Mouse (Mus musculus): ENCODE data around the gene Gxylt2. TPM values are rescaled to one million over a fixed set of nuclear protein-coding genes. Genes with fewer than 3 reads are reported as not detected.
A peak's percentile ranks its signal among the peaks of the same experiment; 100 is the strongest.

Gxylt2 gene
- polyA plus RNA-seq, 1 experiment from 2014 or later, result 0.01 TPM

DNA sequence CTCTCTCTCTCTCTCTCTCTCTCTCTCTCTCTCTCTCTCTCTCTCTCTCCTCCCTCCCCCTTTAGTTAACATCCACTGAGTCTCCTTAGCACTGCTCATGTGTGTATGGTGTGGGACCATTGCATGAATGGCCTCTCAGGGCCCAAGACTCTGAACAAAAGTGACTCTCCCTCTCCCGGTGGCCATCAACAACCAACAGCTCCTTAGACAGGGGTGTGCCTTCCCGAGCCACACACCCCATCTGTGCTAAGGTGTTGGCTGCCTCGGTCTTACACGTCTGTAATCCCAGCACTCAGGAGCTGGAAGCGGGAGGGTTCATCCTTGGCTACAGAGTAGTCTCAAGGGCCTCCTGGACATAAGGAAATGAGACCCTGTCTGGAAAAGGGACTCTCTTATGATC is 4.5 kb upstream of the Gxylt2 start:
- no peak overlapping the region for H3K4me2 ChIP-seq (ENCODE audit: low read depth, low read length)
- 69% methylated on average over 5 of the region's 5 CpGs for WGBS (ENCODE audit: insufficient replicate concordance)
- no peak overlapping the region for H3K9ac ChIP-seq (replicated peaks)
- H3K4me3 ChIP-seq (ENCODE audit: low read depth, low read length), result no peak overlapping the region
- ATAC-seq (no peak), DNase-seq (no peak)
- no peaks in the 10 kb centered on the region for H3K36me3 ChIP-seq (replicated peaks; ENCODE audit: insufficient read depth, low read length)
- no peak overlapping the region for H3K27ac ChIP-seq (ENCODE audit: low read depth)
- no peaks in the 10 kb centered on the region for H3K4me1 ChIP-seq (ENCODE audit: insufficient read depth)
- peaks cover 21% of the 10 kb centered on the region for H3K27me3 ChIP-seq (ENCODE audit: insufficient read depth, low read length)
- H3K9me3 ChIP-seq (ENCODE audit: low read length), result no peaks in the 10 kb centered on the region
- TF ChIP-seq CTCF (IDR thresholded peaks at IDR 0.05; ENCODE audit: low read depth) (no peak), EP300 (IDR thresholded peaks at IDR 0.05; ENCODE audit: low read depth) (no peak)

- Histone ChIP-seq H3K27me3 (ENCODE audit: insufficient read depth, low read length) (peaks cover 29% of the 10 kb centered on the region), H3K4me1 (ENCODE audit: insufficient read depth) (no peaks in the 10 kb centered on the region), H3K9me3 (ENCODE audit: low read length) (no peaks in the 10 kb centered on the region), H3K27ac (ENCODE audit: low read depth) (no peak overlapping the region), H3K36me3 (replicated peaks; ENCODE audit: insufficient read depth, low read length) (no peaks in the 10 kb centered on the region), H3K4me2 (ENCODE audit: low read depth, low read length) (no peak overlapping the region), H3K9ac (replicated peaks) (no peak overlapping the region), H3K4me3 (ENCODE audit: low read depth, low read length) (no peak overlapping the region)
- ATAC-seq (no peak), DNase-seq (no peak)
- 84% methylated on average over 5 of the region's 5 CpGs for WGBS (ENCODE audit: insufficient replicate concordance)
- TF ChIP-seq EP300 (IDR thresholded peaks at IDR 0.05; ENCODE audit: low read depth), result no peak
- TF ChIP-seq CTCF (IDR thresholded peaks at IDR 0.05; ENCODE audit: low read depth), result no peak
These were observed 3.8 kb upstream of the Gxylt2 start for GRCm38 (mm10) chr6:100700774-100701173.

DNA sequence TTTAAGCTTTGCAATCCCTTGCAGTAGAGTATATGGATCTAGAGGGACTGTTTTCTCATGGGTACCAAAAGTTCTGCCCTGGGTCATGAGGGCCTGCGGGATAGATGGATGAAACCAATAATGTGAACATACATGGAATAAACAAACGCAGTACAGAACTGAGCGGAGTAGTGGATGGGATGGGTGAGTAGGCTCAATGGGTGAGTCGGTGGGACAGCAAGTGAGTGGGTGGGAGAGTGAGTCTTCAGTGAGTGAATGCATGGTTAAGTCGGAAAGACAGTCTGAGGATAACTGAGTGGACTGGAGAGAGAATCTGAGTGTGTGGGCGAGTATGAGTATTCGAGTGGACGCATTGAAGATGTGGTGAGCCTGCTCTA is 349 bp upstream of the Gxylt2 start:
- no peak overlapping the region for H3K27ac ChIP-seq (ENCODE audit: low read depth)
- no peaks in the 10 kb centered on the region for H3K36me3 ChIP-seq (replicated peaks; ENCODE audit: insufficient read depth, low read length)
- TF ChIP-seq CTCF (IDR thresholded peaks at IDR 0.05; ENCODE audit: low read depth), result no peak
- H3K27me3 ChIP-seq (ENCODE audit: insufficient read depth, low read length), result peaks cover 42% of the 10 kb centered on the region
- no peak for DNase-seq
- no peaks in the 10 kb centered on the region for H3K9me3 ChIP-seq (ENCODE audit: low read length)
- H3K4me1 ChIP-seq (ENCODE audit: insufficient read depth), result no peaks in the 10 kb centered on the region
- WGBS (ENCODE audit: insufficient replicate concordance), result 37% methylated on average over 8 of the region's 8 CpGs
- ATAC-seq, result no peak
- 0 out of 2 replicates have a peak overlapping the region, but pooled peaks have one; percentile 30 for H3K4me3 ChIP-seq (ENCODE audit: low read depth, low read length)
- H3K9ac ChIP-seq (replicated peaks), result no peak overlapping the region
- peak overlapping the region; percentile 62 for H3K4me2 ChIP-seq (ENCODE audit: low read depth, low read length)

- ATAC-seq (no peak), DNase-seq (no peak)
- Histone ChIP-seq H3K27me3 (ENCODE audit: insufficient read depth, low read length) (peaks cover 42% of the 10 kb centered on the region), H3K9me3 (ENCODE audit: low read length) (no peaks in the 10 kb centered on the region), H3K4me1 (ENCODE audit: insufficient read depth) (no peaks in the 10 kb centered on the region), H3K9ac (replicated peaks) (no peak overlapping the region), H3K27ac (ENCODE audit: low read depth) (no peak overlapping the region), H3K36me3 (replicated peaks; ENCODE audit: insufficient read depth, low read length) (no peaks in the 10 kb centered on the region), H3K4me2 (ENCODE audit: low read depth, low read length) (no peak overlapping the region), H3K4me3 (ENCODE audit: low read depth, low read length) (0 out of 2 replicates have a peak overlapping the region, but pooled peaks have one; percentile 30)
- WGBS (ENCODE audit: insufficient replicate concordance), result 6% methylated on average over 15 of the region's 15 CpGs
- TF ChIP-seq CTCF (IDR thresholded peaks at IDR 0.05; ENCODE audit: low read depth), result no peak
- no peak for TF ChIP-seq EP300 (IDR thresholded peaks at IDR 0.05; ENCODE audit: low read depth)
These were observed 855 bp downstream of the Gxylt2 start for GRCm38 (mm10) chr6:100705366-100705811.

DNA sequence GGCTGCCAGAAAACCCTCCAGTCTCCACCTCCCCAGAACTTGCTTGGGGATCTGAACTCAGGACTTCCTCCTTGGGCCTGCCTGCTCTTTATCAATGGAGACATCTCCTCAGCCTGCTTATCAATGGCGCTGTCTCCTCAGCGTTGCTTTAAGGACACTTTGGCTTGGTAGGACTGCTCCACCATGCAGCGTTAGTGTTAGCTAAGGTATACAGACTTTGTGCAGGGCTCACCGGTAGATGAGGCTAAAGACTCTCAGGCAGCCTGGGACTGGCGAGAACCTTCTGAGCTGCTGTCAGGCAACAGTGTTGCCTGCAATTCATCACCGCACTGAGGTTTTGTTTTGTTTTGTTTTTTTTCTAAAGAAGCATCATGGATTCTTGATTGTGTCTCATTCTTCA is 2.3 kb downstream of the Gxylt2 start:
- TF ChIP-seq EP300 (IDR thresholded peaks at IDR 0.05; ENCODE audit: low read depth), result no peak
- no peak for TF ChIP-seq CTCF (IDR thresholded peaks at IDR 0.05; ENCODE audit: low read depth)
- no peaks in the 10 kb centered on the region for H3K36me3 ChIP-seq (replicated peaks; ENCODE audit: insufficient read depth, low read length)
- no peak overlapping the region for H3K4me2 ChIP-seq (ENCODE audit: low read depth, low read length)
- no peak overlapping the region for H3K4me3 ChIP-seq (ENCODE audit: low read depth, low read length)
- DNase-seq (no peak), ATAC-seq (no peak)
- no peak overlapping the region for H3K9ac ChIP-seq (replicated peaks)
- H3K4me1 ChIP-seq (ENCODE audit: insufficient read depth), result no peaks in the 10 kb centered on the region
- peaks cover 42% of the 10 kb centered on the region for H3K27me3 ChIP-seq (ENCODE audit: insufficient read depth, low read length)
- no peak overlapping the region for H3K27ac ChIP-seq (ENCODE audit: low read depth)
- WGBS (ENCODE audit: insufficient replicate concordance), result 59% methylated on average over 6 of the region's 6 CpGs
- no peaks in the 10 kb centered on the region for H3K9me3 ChIP-seq (ENCODE audit: low read length)

GRCm38 (mm10) chr6:100707557-100707956 is 3.0 kb downstream of the Gxylt2 start:
- H3K4me1 ChIP-seq (ENCODE audit: insufficient read depth), result no peaks in the 10 kb centered on the region
- no peak for TF ChIP-seq EP300 (IDR thresholded peaks at IDR 0.05; ENCODE audit: low read depth)
- no peak for TF ChIP-seq CTCF (IDR thresholded peaks at IDR 0.05; ENCODE audit: low read depth)
- H3K36me3 ChIP-seq (replicated peaks; ENCODE audit: insufficient read depth, low read length), result no peaks in the 10 kb centered on the region
- no peak overlapping the region for H3K4me2 ChIP-seq (ENCODE audit: low read depth, low read length)
- H3K4me3 ChIP-seq (ENCODE audit: low read depth, low read length), result no peak overlapping the region
- no peak for DNase-seq
- no peak overlapping the region for H3K27ac ChIP-seq (ENCODE audit: low read depth)
- peaks cover 42% of the 10 kb centered on the region for H3K27me3 ChIP-seq (ENCODE audit: insufficient read depth, low read length)
- no peak for ATAC-seq
- H3K9ac ChIP-seq (replicated peaks), result no peak overlapping the region
- no peaks in the 10 kb centered on the region for H3K9me3 ChIP-seq (ENCODE audit: low read length)
- WGBS (ENCODE audit: insufficient replicate concordance), result 52% methylated on average over 7 of the region's 7 CpGs

- Histone ChIP-seq H3K36me3 (replicated peaks; ENCODE audit: insufficient read depth, low read length) (no peaks in the 10 kb centered on the region), H3K27ac (ENCODE audit: low read depth) (no peak overlapping the region), H3K4me3 (ENCODE audit: low read depth, low read length) (no peak overlapping the region), H3K4me2 (ENCODE audit: low read depth, low read length) (no peak overlapping the region), H3K4me1 (ENCODE audit: insufficient read depth) (no peaks in the 10 kb centered on the region), H3K9me3 (ENCODE audit: low read length) (no peaks in the 10 kb centered on the region), H3K27me3 (ENCODE audit: insufficient read depth, low read length) (peaks cover 39% of the 10 kb centered on the region), H3K9ac (replicated peaks) (no peak overlapping the region)
- no peak for ATAC-seq
- no peak for TF ChIP-seq EP300 (IDR thresholded peaks at IDR 0.05; ENCODE audit: low read depth)
- TF ChIP-seq CTCF (IDR thresholded peaks at IDR 0.05; ENCODE audit: low read depth), result no peak
- 23% methylated on average over 1 of the region's 1 CpGs for WGBS (ENCODE audit: insufficient replicate concordance)
- no peak for DNase-seq
These were observed 3.7 kb downstream of the Gxylt2 start for GRCm38 (mm10) chr6:100708248-100708647.
